Mouse (Mus musculus): ENCODE data around the gene Ciapin1. TPM values are rescaled to one million over a fixed set of nuclear protein-coding genes. Genes with fewer than 3 reads are reported as not detected.
A peak's percentile ranks its signal among the peaks of the same experiment; 100 is the strongest.

Ciapin1 gene
- polyA plus RNA-seq, 1 experiment, result 115 TPM

DNA sequence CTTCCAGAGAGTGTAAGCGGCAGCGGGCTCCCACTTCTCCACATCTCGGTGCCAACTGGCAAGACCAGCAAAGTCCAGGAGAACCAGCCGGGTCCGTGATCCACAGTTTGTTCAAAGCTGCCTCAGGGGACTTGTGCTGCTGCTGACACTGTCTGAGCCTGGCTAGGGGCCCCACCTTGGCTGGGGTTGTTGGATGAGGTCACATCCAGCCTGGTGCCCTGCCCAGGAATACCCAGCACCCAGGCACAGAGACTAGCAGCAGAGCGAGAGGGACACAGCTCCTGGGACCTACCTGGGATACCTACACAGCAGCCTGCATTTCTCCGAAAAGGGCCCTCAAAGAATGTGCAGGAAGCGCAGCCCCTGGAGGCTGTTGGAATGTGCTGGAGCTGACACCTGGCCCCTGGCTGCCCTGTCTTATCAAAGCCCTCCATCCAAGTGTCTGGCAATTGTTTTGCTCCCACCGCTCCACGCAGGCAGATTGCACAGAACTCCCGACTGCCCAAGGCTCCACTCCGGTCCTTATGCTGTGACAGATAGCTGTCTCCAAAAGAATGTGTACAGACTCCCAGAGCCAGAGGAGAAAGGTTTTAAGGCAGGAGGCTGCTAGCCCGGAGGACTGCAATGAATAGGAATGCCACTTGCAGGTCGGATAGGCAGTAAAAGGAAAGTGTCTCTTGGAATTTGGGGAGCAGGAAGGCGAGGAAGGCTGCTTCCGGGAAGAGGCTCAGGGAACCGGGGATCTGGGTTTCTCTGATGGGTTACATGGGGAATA is 37.1 kb upstream of the Ciapin1 start:
- Histone ChIP-seq H3K79me2 (ENCODE audit: control insufficient read depth, insufficient read depth) (no peaks in the 10 kb centered on the region), H3K79me3 (ENCODE audit: low read depth) (no peaks in the 10 kb centered on the region)
- TF ChIP-seq MAX (IDR thresholded peaks at IDR 0.05) (no peak), USF1 (IDR thresholded peaks at IDR 0.05; ENCODE audit: low read depth) (no peak), CEBPB (IDR thresholded peaks at IDR 0.05; ENCODE audit: low read depth) (no peak), CTCF (IDR thresholded peaks at IDR 0.05; ENCODE audit: control insufficient read depth, insufficient read depth, insufficient read length) (no peak), MYOG (IDR thresholded peaks at IDR 0.05; ENCODE audit: control insufficient read depth, extremely low read depth, insufficient read length) (no peak), MYOD1 (IDR thresholded peaks at IDR 0.05; ENCODE audit: control insufficient read depth, insufficient read length, low read depth) (no peak), FOSL1 (IDR thresholded peaks at IDR 0.05; ENCODE audit: insufficient read depth, low read length, poor library complexity, severe bottlenecking) (no peak)

GRCm38 (mm10) chr8:94874358-94874757 is 36.2 kb upstream of the Ciapin1 start:
- Histone ChIP-seq H3K79me2 (ENCODE audit: control insufficient read depth, insufficient read depth) (no peaks in the 10 kb centered on the region), H3K36me3 (ENCODE audit: control insufficient read depth, insufficient read depth) (no peaks in the 10 kb centered on the region), H3K4me3 (ENCODE audit: insufficient read depth, poor library complexity, severe bottlenecking) (no peak overlapping the region), H3K79me3 (ENCODE audit: low read depth) (no peaks in the 10 kb centered on the region), H3ac (ENCODE audit: control insufficient read depth, insufficient read length, low read depth) (no peak overlapping the region), H3K27me3 (ENCODE audit: control insufficient read depth, insufficient read depth, insufficient read length) (no peaks in the 10 kb centered on the region)
- TF ChIP-seq CTCF (IDR thresholded peaks at IDR 0.05; ENCODE audit: control insufficient read depth, insufficient read depth, insufficient read length) (peak; percentile 78), MYOD1 (IDR thresholded peaks at IDR 0.05; ENCODE audit: control insufficient read depth, insufficient read length, low read depth) (no peak), FOSL1 (IDR thresholded peaks at IDR 0.05; ENCODE audit: insufficient read depth, low read length, poor library complexity, severe bottlenecking) (no peak), USF1 (IDR thresholded peaks at IDR 0.05; ENCODE audit: low read depth) (no peak), CEBPB (IDR thresholded peaks at IDR 0.05; ENCODE audit: low read depth) (no peak), MAX (IDR thresholded peaks at IDR 0.05) (no peak), MYOG (IDR thresholded peaks at IDR 0.05; ENCODE audit: control insufficient read depth, extremely low read depth, insufficient read length) (no peak)

More for the DNA sequence above, 37.1 kb upstream of the Ciapin1 start:
- Histone ChIP-seq H3K4me3 (ENCODE audit: insufficient read depth, poor library complexity, severe bottlenecking) (peak overlapping the region; percentile 31), H3ac (ENCODE audit: control insufficient read depth, insufficient read length, low read depth) (peak overlapping the region; percentile 65), H3K27me3 (ENCODE audit: control insufficient read depth, insufficient read depth, insufficient read length) (no peaks in the 10 kb centered on the region), H3K36me3 (ENCODE audit: control insufficient read depth, insufficient read depth) (no peaks in the 10 kb centered on the region)

- no peaks in the 10 kb centered on the region for H3K79me2 ChIP-seq (ENCODE audit: control insufficient read depth, insufficient read depth)
- TF ChIP-seq USF1 (IDR thresholded peaks at IDR 0.05; ENCODE audit: low read depth), result no peak
- no peak for TF ChIP-seq CEBPB (IDR thresholded peaks at IDR 0.05; ENCODE audit: low read depth)
- no peak for TF ChIP-seq MAX (IDR thresholded peaks at IDR 0.05)
- no peak for TF ChIP-seq MYOG (IDR thresholded peaks at IDR 0.05; ENCODE audit: control insufficient read depth, extremely low read depth, insufficient read length)
- TF ChIP-seq CTCF (IDR thresholded peaks at IDR 0.05; ENCODE audit: control insufficient read depth, insufficient read depth, insufficient read length), result no peak
- TF ChIP-seq MYOD1 (IDR thresholded peaks at IDR 0.05; ENCODE audit: control insufficient read depth, insufficient read length, low read depth), result no peak
- no peak for TF ChIP-seq FOSL1 (IDR thresholded peaks at IDR 0.05; ENCODE audit: insufficient read depth, low read length, poor library complexity, severe bottlenecking)
- H3K36me3 ChIP-seq (ENCODE audit: control insufficient read depth, insufficient read depth), result no peaks in the 10 kb centered on the region
- no peak overlapping the region for H3K4me3 ChIP-seq (ENCODE audit: insufficient read depth, poor library complexity, severe bottlenecking)
- no peaks in the 10 kb centered on the region for H3K79me3 ChIP-seq (ENCODE audit: low read depth)
- no peaks in the 10 kb centered on the region for H3K27me3 ChIP-seq (ENCODE audit: control insufficient read depth, insufficient read depth, insufficient read length)
- no peak overlapping the region for H3ac ChIP-seq (ENCODE audit: control insufficient read depth, insufficient read length, low read depth)
Observed at GRCm38 (mm10) chr8:94872576-94872975, 34.4 kb upstream of the Ciapin1 start.

GRCm38 (mm10) chr8:94872156-94872555 is 34.0 kb upstream of the Ciapin1 start:
- H3K79me2 ChIP-seq (ENCODE audit: control insufficient read depth, insufficient read depth), result no peaks in the 10 kb centered on the region
- no peaks in the 10 kb centered on the region for H3K36me3 ChIP-seq (ENCODE audit: control insufficient read depth, insufficient read depth)
- H3K4me3 ChIP-seq (ENCODE audit: insufficient read depth, poor library complexity, severe bottlenecking), result no peak overlapping the region
- no peaks in the 10 kb centered on the region for H3K79me3 ChIP-seq (ENCODE audit: low read depth)
- TF ChIP-seq MAX (IDR thresholded peaks at IDR 0.05), result no peak
- no peak for TF ChIP-seq CEBPB (IDR thresholded peaks at IDR 0.05; ENCODE audit: low read depth)
- TF ChIP-seq MYOD1 (IDR thresholded peaks at IDR 0.05; ENCODE audit: control insufficient read depth, insufficient read length, low read depth), result no peak
- no peak for TF ChIP-seq MYOG (IDR thresholded peaks at IDR 0.05; ENCODE audit: control insufficient read depth, extremely low read depth, insufficient read length)
- TF ChIP-seq FOSL1 (IDR thresholded peaks at IDR 0.05; ENCODE audit: insufficient read depth, low read length, poor library complexity, severe bottlenecking), result no peak
- TF ChIP-seq CTCF (IDR thresholded peaks at IDR 0.05; ENCODE audit: control insufficient read depth, insufficient read depth, insufficient read length), result no peak
- TF ChIP-seq USF1 (IDR thresholded peaks at IDR 0.05; ENCODE audit: low read depth), result no peak
- no peak overlapping the region for H3ac ChIP-seq (ENCODE audit: control insufficient read depth, insufficient read length, low read depth)
- no peaks in the 10 kb centered on the region for H3K27me3 ChIP-seq (ENCODE audit: control insufficient read depth, insufficient read depth, insufficient read length)

DNA sequence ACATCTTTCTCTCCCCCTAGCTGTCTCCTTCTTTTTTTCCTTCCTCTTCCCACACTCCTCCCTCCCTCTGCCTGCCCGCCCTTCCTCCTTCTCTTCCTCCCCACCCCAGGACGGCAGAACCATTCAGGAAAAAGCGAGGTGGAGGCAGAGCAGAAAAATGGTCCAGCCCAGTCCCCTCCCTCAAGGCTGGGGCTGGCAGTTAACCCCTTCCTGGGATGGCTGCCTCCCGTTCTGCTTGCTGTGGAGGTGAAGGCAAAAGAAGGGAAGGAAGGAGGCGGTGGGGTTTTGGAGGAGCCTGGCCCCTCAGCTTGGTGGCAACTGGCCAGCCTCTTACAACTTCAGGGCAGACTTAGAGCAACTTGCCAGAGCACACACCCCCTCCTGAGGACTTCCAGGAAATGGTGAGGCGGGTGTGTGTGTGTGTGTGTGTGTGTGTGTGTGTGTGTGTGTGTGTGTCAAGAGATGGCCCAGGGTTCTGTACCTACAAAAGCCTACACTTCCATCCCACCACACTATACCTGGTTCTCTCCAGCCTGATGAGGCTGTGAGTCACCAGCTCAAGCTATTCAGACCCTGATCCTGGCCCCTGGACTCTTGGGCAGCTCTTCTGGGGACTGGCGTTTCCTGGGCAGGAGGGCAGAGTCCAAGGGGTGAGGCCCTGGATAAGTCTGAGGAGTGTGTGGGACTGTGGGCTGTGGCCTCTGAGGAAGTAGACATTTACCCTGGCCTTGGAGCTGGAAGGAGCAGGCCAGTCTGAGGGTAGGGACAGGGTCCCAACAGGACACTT is 33.1 kb upstream of the Ciapin1 start:
- Histone ChIP-seq H3K36me3 (ENCODE audit: control insufficient read depth, insufficient read depth) (no peaks in the 10 kb centered on the region), H3K79me2 (ENCODE audit: control insufficient read depth, insufficient read depth) (no peaks in the 10 kb centered on the region), H3K4me3 (ENCODE audit: insufficient read depth, poor library complexity, severe bottlenecking) (peak overlapping the region; percentile 28), H3K79me3 (ENCODE audit: low read depth) (no peaks in the 10 kb centered on the region), H3ac (ENCODE audit: control insufficient read depth, insufficient read length, low read depth) (no peak overlapping the region), H3K27me3 (ENCODE audit: control insufficient read depth, insufficient read depth, insufficient read length) (no peaks in the 10 kb centered on the region)
- TF ChIP-seq MYOG (IDR thresholded peaks at IDR 0.05; ENCODE audit: control insufficient read depth, extremely low read depth, insufficient read length) (no peak), CTCF (IDR thresholded peaks at IDR 0.05; ENCODE audit: control insufficient read depth, insufficient read depth, insufficient read length) (no peak), MYOD1 (IDR thresholded peaks at IDR 0.05; ENCODE audit: control insufficient read depth, insufficient read length, low read depth) (no peak), CEBPB (IDR thresholded peaks at IDR 0.05; ENCODE audit: low read depth) (no peak), MAX (IDR thresholded peaks at IDR 0.05) (no peak), FOSL1 (IDR thresholded peaks at IDR 0.05; ENCODE audit: insufficient read depth, low read length, poor library complexity, severe bottlenecking) (no peak), USF1 (IDR thresholded peaks at IDR 0.05; ENCODE audit: low read depth) (no peak)
